ENCODE assay signal across 8 mouse cellular contexts in the genomic region with DNA sequence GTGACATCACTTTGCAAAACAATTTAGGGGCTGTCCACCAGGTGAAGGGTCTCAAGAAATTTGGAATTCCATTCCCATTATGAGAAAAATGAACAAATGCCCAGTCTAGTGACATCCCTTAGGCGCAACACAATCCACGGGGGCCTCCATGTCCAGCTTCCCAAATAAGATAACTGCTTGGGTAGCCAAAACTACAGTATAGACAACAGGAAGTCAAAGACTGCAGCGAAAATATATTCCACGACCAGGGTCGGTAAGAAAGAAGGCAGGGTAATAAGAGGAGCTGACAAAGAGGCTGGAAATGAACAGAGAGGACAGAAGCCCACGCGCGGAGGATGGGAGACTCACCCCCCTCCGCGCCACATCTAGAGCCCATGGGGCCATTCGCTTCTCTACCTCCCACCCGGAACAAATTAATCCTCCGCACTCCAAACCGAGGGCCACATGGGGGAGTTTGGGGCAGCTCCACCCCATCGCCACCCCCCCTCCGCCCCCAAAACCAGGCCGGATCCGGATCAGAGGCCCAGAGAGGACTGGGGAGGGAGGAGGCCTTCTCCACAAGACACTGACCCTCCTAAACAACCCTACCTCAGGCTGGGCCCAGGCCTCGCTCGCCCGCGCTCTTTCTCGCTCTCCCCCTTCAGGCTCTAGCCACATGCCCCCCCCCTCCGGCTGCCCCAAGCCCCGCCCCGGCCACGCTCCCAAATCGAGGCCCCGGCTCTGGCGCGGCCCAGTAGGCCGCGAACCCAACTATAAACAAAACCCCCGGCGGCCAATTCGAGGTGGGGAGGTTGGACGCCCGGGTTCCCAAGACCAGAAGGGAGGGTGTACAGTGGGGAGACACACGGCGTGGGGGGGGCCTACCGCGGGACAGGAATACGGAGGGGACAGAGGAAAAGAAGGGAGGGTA. TPM values are rescaled to one million over a fixed set of nuclear protein-coding genes. Genes with fewer than 3 reads are reported as not detected.
DNase-seq lines count a peak whose midpoint lies in the region; ATAC-seq lines count a peak whose summit lies in the region.

Gene 4933434E20Rik (plus strand): TSS at position 196 of the 910 bp plus-strand sequence.

- DNase-seq in CD8-positive naive resting alpha-beta T cell, adult 2 months (ENCODE audit: low read depth in 2 of 2, low spot score in 2 of 2) = peak; percentile 50 to 63
- DNase-seq in adrenal gland, postnatal 14 days = peak; percentile 81
- peak; percentile 70 for DNase-seq in forebrain, embryonic 10.5 days (ENCODE audit: extremely low spot score, low spot score)
- DNase-seq in large intestine, adult 2 months (ENCODE audit: low read depth, low spot score) = no peak
- peak; percentile 65 for DNase-seq in thymus, postnatal 0 days (ENCODE audit: low spot score)

- peak; percentile 52 for ATAC-seq in heart, embryonic 13.5 days (ENCODE audit: extremely low read depth, insufficient number of reproducible peaks, low FRiP score, low TSS enrichment)
- ATAC-seq in liver, embryonic 16.5 days (ENCODE audit: low read depth) = peak; percentile 49
- peak; percentile 80 for ATAC-seq in neural tube, embryonic 12.5 days (ENCODE audit: low FRiP score, low read depth)

- peak within 1 kb of the TSS; percentile 95 for H3K4me3 ChIP-seq in forebrain, embryonic 10.5 days
- H3K4me3 ChIP-seq in heart, embryonic 13.5 days = peak within 1 kb of the TSS; percentile 92
- H3K4me3 ChIP-seq in liver, embryonic 16.5 days (ENCODE audit: low read depth, low read length) = peak within 1 kb of the TSS; percentile 95
- peak within 1 kb of the TSS; percentile 88 for H3K4me3 ChIP-seq in neural tube, embryonic 12.5 days

- H3K36me3 ChIP-seq in forebrain, embryonic 10.5 days (replicated peaks) = peaks cover 46% of the 10 kb centered on the region
- H3K36me3 ChIP-seq in heart, embryonic 13.5 days = peaks cover 43% of the 10 kb centered on the region
- H3K36me3 ChIP-seq in liver, embryonic 16.5 days (ENCODE audit: control insufficient read depth, insufficient read depth) = peaks cover 8% of the 10 kb centered on the region
- H3K36me3 ChIP-seq in neural tube, embryonic 12.5 days = peaks cover 26% of the 10 kb centered on the region

- peak within 1 kb of the TSS; percentile 98 for H3K27ac ChIP-seq in forebrain, embryonic 10.5 days
- H3K27ac ChIP-seq in heart, embryonic 13.5 days (replicated peaks) = peak within 1 kb of the TSS; percentile 98
- H3K27ac ChIP-seq in liver, embryonic 16.5 days (ENCODE audit: low read length) = peak within 1 kb of the TSS; percentile 96
- H3K27ac ChIP-seq in neural tube, embryonic 12.5 days = peak within 1 kb of the TSS; percentile 87

- H3K9me3 ChIP-seq in forebrain, embryonic 10.5 days = no peaks in the 10 kb centered on the region
- H3K9me3 ChIP-seq in heart, embryonic 13.5 days = no peaks in the 10 kb centered on the region
- H3K9me3 ChIP-seq in liver, embryonic 16.5 days (replicated peaks; ENCODE audit: control insufficient read depth, low read length) = no peaks in the 10 kb centered on the region
- no peaks in the 10 kb centered on the region for H3K9me3 ChIP-seq in neural tube, embryonic 12.5 days

- H3K4me1 ChIP-seq in forebrain, embryonic 10.5 days = peaks cover 36% of the 10 kb centered on the region
- H3K4me1 ChIP-seq in heart, embryonic 13.5 days = peaks cover 34% of the 10 kb centered on the region
- H3K4me1 ChIP-seq in liver, embryonic 16.5 days (ENCODE audit: control insufficient read depth, low read depth, low read length) = peaks cover 14% of the 10 kb centered on the region
- H3K4me1 ChIP-seq in neural tube, embryonic 12.5 days = peaks cover 18% of the 10 kb centered on the region

- H3K4me2 ChIP-seq in heart, embryonic 13.5 days = peak within 1 kb of the TSS; percentile 93
- H3K4me2 ChIP-seq in liver, embryonic 16.5 days (ENCODE audit: low read depth, low read length) = peak within 1 kb of the TSS; percentile 64
- peak within 1 kb of the TSS; percentile 65 for H3K4me2 ChIP-seq in neural tube, embryonic 12.5 days (replicated peaks)

- no peaks in the 10 kb centered on the region for H3K27me3 ChIP-seq in forebrain, embryonic 10.5 days (ENCODE audit: poor library complexity, severe bottlenecking)
- no peaks in the 10 kb centered on the region for H3K27me3 ChIP-seq in heart, embryonic 13.5 days (replicated peaks)
- H3K27me3 ChIP-seq in liver, embryonic 16.5 days (ENCODE audit: control insufficient read depth, insufficient read depth, low read depth, low read length) = no peaks in the 10 kb centered on the region
- no peaks in the 10 kb centered on the region for H3K27me3 ChIP-seq in neural tube, embryonic 12.5 days (replicated peaks)

- under 1% methylated on average over 42 of the region's 43 CpGs for WGBS in forebrain, embryonic 10.5 days
- under 1% methylated on average over 42 of the region's 43 CpGs for WGBS in heart, embryonic 13.5 days
- WGBS in large intestine, adult 2 months = under 1% methylated on average over 43 of the region's 43 CpGs
- under 1% methylated on average over 43 of the region's 43 CpGs for WGBS in liver, embryonic 16.5 days (ENCODE audit: insufficient replicate concordance)
- WGBS in neural tube, embryonic 12.5 days = under 1% methylated on average over 43 of the region's 43 CpGs

- peak within 1 kb of the TSS; percentile 98 for H3K9ac ChIP-seq in heart, embryonic 13.5 days
- peak within 1 kb of the TSS; percentile 97 for H3K9ac ChIP-seq in liver, embryonic 16.5 days (ENCODE audit: low read depth, low read length)
- peak within 1 kb of the TSS; percentile 97 for H3K9ac ChIP-seq in neural tube, embryonic 12.5 days

RNA-seq across cellular contexts. Expression of gene 4933434E20Rik, which starts in this region (rescaled TPM):
- 70.8 and 76.3 TPM in 2 replicates for total RNA-seq in adrenal gland, postnatal 14 days (2021)
- polyA plus RNA-seq in forebrain, embryonic 10.5 days (2016; fragmentation: Nextera tagmentation; extraction: Ambion mirVana) = 210 and 216 TPM in 2 replicates
- 129 and 148 TPM in 2 replicates for polyA plus RNA-seq in heart, embryonic 13.5 days (2015; fragmentation: Nextera tagmentation; extraction: Ambion mirVana)
- 41.1 and 46.7 TPM in 2 replicates for polyA plus RNA-seq in large intestine, adult 2 months (2012; rRNA removed)
- 76.1 and 76.3 TPM in 2 replicates for polyA plus RNA-seq in liver, embryonic 16.5 days (2015; fragmentation: Nextera tagmentation; extraction: Ambion mirVana)
- polyA plus RNA-seq in neural tube, embryonic 12.5 days (2016; fragmentation: Nextera tagmentation; extraction: Ambion mirVana) = 201 and 218 TPM in 2 replicates
- polyA plus RNA-seq in thymus, postnatal 0 days (2015; fragmentation: Nextera tagmentation; extraction: Ambion mirVana) = 176 and 182 TPM in 2 replicates
